Mouse (Mus musculus) B cell, adult 2 months (primary cell): Measurements from ENCODE around the gene Zbtb34.

Experiments
- DNase-seq, 2 experiments: peaks; one replicate each; pipeline ENCODE4 v3.0.0; 2022

Gene Zbtb34

GRCm38 (mm10) chr2:33445741-33446140, 14.6 kb upstream of the Zbtb34 start:
- no peak for DNase-seq

- DNase-seq = no peak
Measured at GRCm38 (mm10) chr2:33444862-33445261, 13.7 kb upstream of the Zbtb34 start.

DNA sequence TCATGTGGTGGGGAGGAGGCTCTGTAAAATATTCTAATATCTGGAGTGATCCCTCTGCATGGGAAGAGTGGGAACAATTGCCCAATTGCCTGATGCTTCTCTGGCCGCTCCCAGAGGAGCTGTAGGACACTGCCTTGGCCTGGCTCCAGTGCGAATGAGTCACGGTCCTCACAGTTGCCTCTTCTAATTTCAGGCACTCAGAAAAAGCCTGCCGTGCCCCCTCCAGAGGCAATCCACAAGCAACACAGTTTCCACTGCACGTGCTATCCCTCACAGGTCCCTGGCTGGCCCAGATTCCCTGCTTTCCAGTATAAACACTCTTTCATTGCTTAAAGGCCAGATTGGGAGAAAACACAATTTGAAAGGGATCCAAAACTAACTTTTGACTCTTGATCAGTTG, 13.2 kb upstream of the Zbtb34 start:
- no peak for DNase-seq

DNA sequence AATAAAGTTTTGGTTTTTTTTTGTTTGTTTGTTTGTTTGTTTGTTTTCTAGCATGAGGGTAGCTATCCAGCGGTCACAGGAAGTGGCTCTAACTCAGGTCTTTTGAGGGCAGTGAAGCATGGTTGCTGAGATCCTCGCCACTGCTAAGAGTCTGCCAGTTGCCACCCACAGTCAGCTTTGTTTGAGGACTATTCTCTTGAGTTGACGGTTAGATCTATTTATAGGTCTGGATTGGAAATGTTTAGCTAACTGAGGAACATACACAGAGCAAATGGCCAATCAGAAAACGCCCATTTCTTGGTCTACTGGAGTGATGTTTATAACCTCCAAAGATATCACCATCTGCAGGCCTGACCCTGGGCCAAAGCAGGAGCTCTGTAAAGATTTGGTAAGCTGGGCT, 11.6 kb upstream of the Zbtb34 start:
- no peak for DNase-seq

- DNase-seq = no peak
Measured at GRCm38 (mm10) chr2:33440893-33441292, 9.8 kb upstream of the Zbtb34 start.

- DNase-seq = no peak
Measured at GRCm38 (mm10) chr2:33439980-33440670, 9.0 kb upstream of the Zbtb34 start.

DNA sequence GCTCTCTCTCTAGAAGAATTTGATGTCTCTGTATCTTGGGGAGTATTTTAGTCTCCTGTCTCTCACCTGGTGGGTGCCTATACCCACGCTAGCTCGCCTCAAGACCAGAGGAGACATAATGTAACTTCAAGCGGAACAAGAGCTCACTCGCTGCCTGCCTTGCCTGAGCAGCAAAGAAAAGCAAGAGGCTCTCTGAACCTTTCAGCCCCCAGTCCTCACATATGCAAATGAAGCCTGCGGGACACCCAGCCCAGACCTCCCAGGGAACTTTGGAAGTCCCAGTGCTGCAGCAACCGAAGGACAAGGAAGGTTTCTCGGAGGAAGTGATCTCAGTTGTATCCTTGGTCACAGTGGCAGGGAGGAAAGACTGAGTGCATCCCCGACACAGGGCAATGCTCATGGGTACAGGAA, 8.4 kb upstream of the Zbtb34 start:
- DNase-seq = no peak

DNA sequence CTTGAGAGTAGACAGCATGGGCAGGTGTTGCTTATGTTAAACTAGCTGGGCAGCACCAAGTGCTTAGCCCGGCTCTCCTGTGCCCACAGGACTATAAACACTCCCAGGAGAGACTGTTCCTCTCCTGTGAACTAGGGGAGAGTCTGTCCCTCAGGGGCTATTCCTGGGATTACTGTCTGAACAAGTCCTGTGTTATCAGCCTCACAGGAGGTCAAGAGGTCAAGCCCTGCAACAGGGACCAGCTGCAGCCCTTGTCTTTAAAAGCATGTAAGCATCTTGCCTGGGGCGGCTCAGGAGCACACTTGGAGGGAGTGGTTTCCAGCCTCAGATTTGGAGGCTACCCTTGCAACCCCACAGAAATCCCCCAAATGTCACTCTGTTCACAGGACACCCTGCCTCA, 7.3 kb upstream of the Zbtb34 start:
- DNase-seq = no peak

DNA sequence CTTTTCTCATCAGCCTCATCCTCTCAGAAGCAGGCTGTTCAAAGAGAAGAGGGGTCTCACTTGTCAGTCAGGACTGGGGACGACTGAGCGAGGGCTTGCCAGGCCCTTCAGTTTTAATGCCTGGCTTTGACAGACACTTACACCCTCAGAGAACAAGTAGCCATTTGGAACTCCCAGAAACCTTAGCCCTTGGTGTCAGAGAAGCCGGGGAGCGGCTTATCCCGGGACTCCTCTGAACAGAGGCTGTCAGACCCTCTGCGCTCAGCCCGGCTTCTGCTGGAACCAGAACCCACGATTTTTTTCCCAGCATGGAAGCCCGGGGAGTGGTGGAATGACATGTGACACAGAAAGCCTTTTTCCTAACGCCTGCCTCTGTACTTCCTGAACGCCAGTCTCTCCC, 6.1 kb upstream of the Zbtb34 start:
- DNase-seq = no peak

- no peak for DNase-seq
Measured at GRCm38 (mm10) chr2:33436035-33436580, 5.0 kb upstream of the Zbtb34 start.

DNA sequence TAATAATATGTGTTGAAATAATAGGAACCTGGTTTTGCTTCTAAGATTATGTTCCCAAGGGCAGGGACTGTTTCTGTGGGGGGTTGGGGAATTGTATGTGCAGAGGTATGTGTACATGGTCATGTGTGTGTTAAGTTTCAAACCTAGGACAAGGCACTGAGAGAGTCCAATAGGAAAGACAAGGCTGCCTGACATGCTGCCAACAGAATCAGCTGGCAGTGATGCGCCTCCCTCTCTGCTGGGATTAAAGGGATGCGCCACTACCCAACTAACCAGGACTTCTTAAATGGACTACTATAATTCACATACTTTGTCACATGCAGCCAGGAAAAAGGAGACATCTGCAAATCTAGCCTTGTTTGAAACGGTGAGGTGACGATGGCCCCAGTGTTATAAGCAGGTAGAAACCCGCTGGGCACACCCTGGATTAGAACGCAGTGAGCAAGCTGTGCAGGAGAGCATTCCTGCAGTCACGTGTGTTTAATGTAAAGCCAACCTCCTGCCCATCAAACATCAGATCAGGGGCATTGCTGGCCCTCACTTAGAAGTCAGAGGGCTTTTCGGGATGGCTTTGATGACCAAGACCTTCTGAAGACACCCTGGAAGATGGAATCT, 4.0 kb upstream of the Zbtb34 start:
- DNase-seq = no peak

GRCm38 (mm10) chr2:33432877-33433276, 1.8 kb upstream of the Zbtb34 start:
- DNase-seq = peak; percentile 71 to 72

GRCm38 (mm10) chr2:33430081-33430770, 898 bp downstream of the Zbtb34 start:
- DNase-seq = no peak

DNA sequence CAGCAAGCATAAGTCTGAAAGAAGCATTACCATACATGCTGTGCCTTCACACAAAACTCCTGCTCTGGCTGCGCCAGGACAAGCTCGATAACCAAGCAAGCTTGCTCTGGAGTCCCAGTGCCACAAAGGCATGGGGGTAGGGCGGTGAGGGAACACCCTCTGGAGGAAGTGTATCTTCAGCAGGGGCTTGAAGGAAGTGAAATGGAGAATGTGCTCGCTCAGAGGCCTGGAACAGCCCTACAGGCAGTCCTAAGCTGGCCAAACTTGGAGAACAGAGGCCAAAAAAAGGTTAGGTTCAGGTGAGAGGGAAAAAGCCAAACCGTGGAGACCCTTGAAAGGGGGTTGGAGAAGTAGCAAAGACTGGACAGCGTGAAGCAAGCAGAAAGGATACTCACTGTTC, 1.8 kb downstream of the Zbtb34 start:
- peak in 1 of 2 experiments; percentile 18 for DNase-seq

GRCm38 (mm10) chr2:33426640-33427398, 4.3 kb downstream of the Zbtb34 start:
- no peak for DNase-seq

GRCm38 (mm10) chr2:33417454-33417853, 13.7 kb downstream of the Zbtb34 start:
- no peak for DNase-seq

DNA sequence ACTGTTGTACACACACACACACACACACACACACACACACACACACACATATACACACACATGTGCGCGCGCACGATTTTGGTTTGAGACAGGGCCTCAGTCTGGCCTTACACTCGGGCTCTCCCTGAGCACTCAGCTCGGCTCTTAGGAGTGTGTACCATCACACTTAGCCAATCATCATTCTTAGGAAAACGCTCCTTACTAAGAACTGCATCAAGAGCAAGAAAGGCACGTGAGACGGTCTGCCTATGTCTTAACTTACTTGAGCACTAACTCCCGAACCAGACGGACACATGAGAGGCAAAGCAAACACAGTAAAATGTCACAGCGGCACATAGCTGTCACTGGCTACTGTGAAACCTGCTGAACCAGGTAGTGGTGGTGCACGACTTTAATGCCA, 17.1 kb downstream of the Zbtb34 start:
- DNase-seq = no peak

GRCm38 (mm10) chr2:33412111-33412510, 19.0 kb downstream of the Zbtb34 start:
- DNase-seq = no peak

DNA sequence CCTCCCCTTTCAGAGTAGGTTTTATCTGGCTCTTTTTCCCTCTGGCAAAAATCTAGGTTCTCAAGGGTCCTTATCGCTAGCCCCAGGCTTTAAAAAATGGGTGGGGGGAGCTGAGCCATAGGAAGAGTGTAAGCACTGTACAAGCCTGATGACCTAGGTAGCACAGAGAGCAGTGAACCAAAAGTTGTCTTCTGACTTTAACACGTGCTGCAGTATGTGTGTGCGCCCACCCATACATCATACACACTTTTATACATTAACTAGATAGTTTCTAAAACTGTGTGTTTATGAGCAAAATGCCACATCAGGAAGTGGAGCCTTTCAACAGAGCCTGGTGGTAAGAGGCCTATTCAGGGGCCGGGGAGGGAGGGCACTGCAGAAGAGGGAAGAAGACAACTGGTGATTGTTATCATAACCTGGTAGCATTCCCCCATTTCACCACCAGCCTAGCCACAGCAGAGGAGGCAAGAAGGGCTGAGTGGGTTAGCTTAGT, 27.6 kb downstream of the Zbtb34 start:
- no peak for DNase-seq

GRCm38 (mm10) chr2:33402638-33403037, 28.5 kb downstream of the Zbtb34 start:
- DNase-seq = no peak

GRCm38 (mm10) chr2:33402236-33402635, 28.9 kb downstream of the Zbtb34 start:
- DNase-seq = peak; percentile 56 to 59

DNA sequence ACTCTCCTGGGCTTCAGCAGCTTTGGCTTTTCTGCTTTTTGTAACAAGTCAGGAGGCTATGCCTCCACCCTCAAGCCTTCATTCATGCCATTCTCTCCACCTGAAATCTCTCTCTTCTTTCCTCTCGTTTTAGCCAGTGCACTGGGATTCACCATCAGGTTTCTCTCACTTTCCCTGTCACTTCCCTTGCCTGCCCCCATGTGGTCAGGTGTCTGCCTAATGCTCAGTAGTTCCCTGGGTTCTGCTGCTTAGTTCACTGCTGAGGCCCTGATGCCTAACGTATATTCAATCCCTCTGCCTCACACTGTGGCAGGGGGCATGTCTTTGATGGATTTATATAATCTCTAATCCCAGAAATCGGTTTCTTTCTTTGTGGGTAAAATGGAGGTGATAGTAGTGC, 29.9 kb downstream of the Zbtb34 start:
- no peak for DNase-seq

GRCm38 (mm10) chr2:33400541-33400940, 30.6 kb downstream of the Zbtb34 start:
- DNase-seq = no peak
